Mouse (Mus musculus): Measurements from ENCODE around the gene St5. TPM values are rescaled to one million over a fixed set of nuclear protein-coding genes. Genes with fewer than 3 reads are reported as not detected.

Gene St5
- polyA plus RNA-seq, 1 experiment: 47.6 TPM

DNA sequence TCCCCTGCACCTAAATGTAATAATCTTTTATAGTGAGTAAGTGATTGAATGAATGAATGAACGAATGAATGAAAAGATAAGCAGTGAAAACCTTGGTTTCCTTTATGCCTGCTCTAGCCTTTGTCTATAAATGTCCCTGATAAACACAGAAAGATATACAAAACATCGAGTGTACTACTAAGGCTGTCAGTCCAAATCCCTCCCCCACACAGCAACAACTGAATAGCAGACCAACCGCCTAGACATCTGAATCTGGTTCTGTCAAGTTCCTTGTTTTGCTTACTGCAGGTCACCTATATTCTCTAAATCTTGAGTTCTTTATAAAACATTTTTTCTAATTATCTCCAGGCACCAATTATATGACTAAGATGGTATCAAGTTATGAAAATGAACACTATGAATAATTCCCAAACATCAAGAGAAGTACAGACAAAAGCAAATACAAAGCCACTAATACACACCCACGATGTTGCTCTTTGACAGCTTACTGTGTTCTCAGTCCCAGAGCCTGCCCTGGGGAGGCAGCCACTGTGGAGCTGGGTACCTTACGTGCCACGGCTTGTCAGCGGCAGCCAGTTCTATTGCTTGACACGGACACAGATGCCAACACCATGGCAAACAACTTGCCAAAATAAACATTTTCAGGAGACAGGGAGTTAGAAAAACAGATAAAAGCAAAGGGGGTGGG lies 141.8 kb downstream of the St5 start:
- 35% methylated on average over 8 of the region's 8 CpGs for WGBS
- Histone ChIP-seq H3K4me1 (ENCODE audit: control insufficient read depth, insufficient read depth, low read length) (peaks cover 12% of the 10 kb centered on the region), H3K4me3 (ENCODE audit: insufficient read depth, low read depth, low read length) (no peak overlapping the region), H3K36me3 (ENCODE audit: control insufficient read depth, insufficient read depth, low read length) (no peaks in the 10 kb centered on the region), H3K27ac (ENCODE audit: insufficient read depth, low read depth, low read length) (no peak overlapping the region), H3K27me3 (replicated peaks; ENCODE audit: control insufficient read depth, insufficient read depth, low read length) (no peaks in the 10 kb centered on the region)
- peak; percentile 41 for DNase-seq
- TF ChIP-seq CTCF (conservative IDR thresholded peaks at IDR 0.05; ENCODE audit: insufficient read depth, insufficient read length, low read depth, low read length) (no peak), POLR2A (IDR thresholded peaks at IDR 0.05; ENCODE audit: low read depth, low read length) (no peak)

DNA sequence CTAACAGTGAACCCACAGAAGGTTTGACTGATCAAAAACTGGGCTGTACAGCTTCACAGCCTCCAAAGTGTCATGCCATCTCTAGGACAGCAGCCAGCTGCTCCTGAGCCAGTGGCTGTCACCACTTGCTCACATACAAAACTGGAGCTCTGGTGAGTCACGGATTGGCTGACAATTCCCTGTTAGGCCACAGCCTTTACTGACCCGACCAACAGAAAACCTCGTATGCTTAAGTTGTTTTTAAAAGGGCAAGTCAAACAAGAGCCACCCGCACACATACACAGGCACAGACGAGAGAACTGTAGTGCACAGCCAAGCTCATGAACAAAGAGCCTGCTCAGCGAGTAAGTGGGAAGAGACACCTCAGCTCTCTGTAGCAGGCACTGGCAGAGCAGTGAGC lies 143.9 kb downstream of the St5 start:
- Histone ChIP-seq H3K27ac (ENCODE audit: insufficient read depth, low read depth, low read length) (no peak overlapping the region), H3K4me1 (ENCODE audit: control insufficient read depth, insufficient read depth, low read length) (peaks cover 7% of the 10 kb centered on the region), H3K27me3 (replicated peaks; ENCODE audit: control insufficient read depth, insufficient read depth, low read length) (no peaks in the 10 kb centered on the region), H3K4me3 (ENCODE audit: insufficient read depth, low read depth, low read length) (no peak overlapping the region), H3K36me3 (ENCODE audit: control insufficient read depth, insufficient read depth, low read length) (no peaks in the 10 kb centered on the region)
- WGBS: 56% methylated on average over 6 of the region's 6 CpGs
- TF ChIP-seq CTCF (conservative IDR thresholded peaks at IDR 0.05; ENCODE audit: insufficient read depth, insufficient read length, low read depth, low read length) (no peak), POLR2A (IDR thresholded peaks at IDR 0.05; ENCODE audit: low read depth, low read length) (no peak)
- no peak for DNase-seq

DNA sequence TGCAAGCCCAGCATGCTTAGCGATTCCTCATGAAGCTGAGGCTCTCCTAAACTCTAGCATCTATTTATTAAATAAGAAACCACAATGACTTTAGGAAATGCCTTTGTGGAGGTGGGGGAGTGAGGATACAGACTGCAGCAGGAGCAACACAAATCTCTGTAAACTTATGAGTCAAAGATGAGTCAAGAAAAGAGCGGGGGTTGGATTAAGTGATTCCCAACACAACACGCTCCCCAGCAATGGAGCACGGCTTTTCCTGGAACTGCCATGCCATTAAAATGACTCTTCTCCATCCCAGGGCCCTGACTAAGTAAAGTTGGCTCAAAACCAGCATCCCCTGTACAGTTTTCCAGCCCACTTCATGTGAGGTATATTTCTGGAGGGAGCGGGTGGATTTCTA lies 156.7 kb downstream of the St5 start:
- Histone ChIP-seq H3K36me3 (ENCODE audit: control insufficient read depth, insufficient read depth, low read length) (no peaks in the 10 kb centered on the region; the same call in none of the 2 replicates), H3K4me1 (ENCODE audit: control insufficient read depth, insufficient read depth, low read length) (0 out of 2 replicates have a peak, but pooled peaks cover 3% of the 10 kb centered on the region), H3K4me3 (ENCODE audit: insufficient read depth, low read depth, low read length) (no peak overlapping the region), H3K27me3 (replicated peaks; ENCODE audit: control insufficient read depth, insufficient read depth, low read length) (no peaks in the 10 kb centered on the region), H3K27ac (ENCODE audit: insufficient read depth, low read depth, low read length) (no peak overlapping the region)
- WGBS: 78% methylated on average over 5 of the region's 5 CpGs
- TF ChIP-seq POLR2A (IDR thresholded peaks at IDR 0.05; ENCODE audit: low read depth, low read length): no peak
- DNase-seq: no peak

DNA sequence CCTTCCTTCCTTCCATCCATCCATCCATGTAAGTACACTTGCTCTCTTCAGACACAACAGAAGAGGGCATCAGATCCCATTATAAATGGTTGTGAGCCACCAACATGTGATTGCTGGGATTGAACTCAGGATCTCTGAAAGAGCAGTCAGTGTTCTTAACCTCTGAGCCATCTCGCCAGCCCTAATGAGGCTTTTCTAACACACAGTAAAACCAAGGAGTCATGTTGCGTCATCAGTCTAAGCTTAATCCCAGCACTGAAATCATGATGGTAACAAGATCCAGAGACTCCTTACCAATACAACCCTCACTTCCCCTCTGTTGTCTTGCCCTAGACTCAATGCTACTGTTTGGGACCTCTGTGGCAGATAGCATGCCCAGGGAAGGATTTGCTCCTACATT lies 157.2 kb downstream of the St5 start:
- DNase-seq: no peak
- TF ChIP-seq CTCF (conservative IDR thresholded peaks at IDR 0.05; ENCODE audit: insufficient read depth, insufficient read length, low read depth, low read length): no peak
- TF ChIP-seq POLR2A (IDR thresholded peaks at IDR 0.05; ENCODE audit: low read depth, low read length): no peak
- 91% methylated on average over 2 of the region's 2 CpGs for WGBS
- Histone ChIP-seq H3K4me1 (ENCODE audit: control insufficient read depth, insufficient read depth, low read length) (0 out of 2 replicates have a peak, but pooled peaks cover 3% of the 10 kb centered on the region), H3K36me3 (ENCODE audit: control insufficient read depth, insufficient read depth, low read length) (no peaks in the 10 kb centered on the region; the same call in none of the 2 replicates), H3K27me3 (replicated peaks; ENCODE audit: control insufficient read depth, insufficient read depth, low read length) (no peaks in the 10 kb centered on the region), H3K27ac (ENCODE audit: insufficient read depth, low read depth, low read length) (no peak overlapping the region), H3K4me3 (ENCODE audit: insufficient read depth, low read depth, low read length) (no peak overlapping the region)

DNA sequence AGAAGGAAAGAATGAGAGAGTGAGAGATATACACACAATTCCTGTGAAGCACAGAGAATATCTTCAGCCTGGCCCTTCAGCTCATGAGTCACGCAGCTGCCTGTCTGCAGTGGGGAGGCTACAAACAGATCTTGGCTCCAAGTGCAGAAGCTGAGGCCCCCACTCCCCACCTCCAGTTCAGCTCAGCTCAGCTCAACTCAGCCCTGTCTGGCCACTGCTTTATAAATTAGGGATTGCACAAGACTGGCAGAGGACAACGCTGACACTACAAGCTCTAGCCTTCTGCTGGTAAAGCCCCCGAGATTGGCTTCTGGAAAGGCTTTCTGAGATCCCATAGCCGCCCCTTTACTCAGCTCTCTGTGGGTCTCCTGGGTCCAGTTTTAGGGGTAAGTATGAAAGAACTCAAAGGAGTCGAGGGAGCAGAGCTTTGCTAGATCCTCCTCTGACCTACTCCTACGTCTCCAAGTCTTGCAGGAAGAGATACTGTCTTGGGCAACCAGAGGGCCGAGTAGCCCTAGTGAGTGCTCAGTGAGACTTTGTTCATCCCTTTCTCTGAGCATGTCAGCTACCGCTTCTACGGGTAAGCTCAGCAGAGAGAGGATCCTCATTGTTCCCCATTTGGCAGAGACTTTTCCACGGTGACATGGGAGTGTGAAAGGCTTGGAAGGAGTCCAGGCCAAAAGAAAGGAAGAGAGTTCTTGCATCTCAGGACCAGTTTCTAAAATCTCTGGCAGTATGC lies 158.0 kb downstream of the St5 start:
- Histone ChIP-seq H3K4me3 (ENCODE audit: insufficient read depth, low read depth, low read length) (no peak overlapping the region), H3K27ac (ENCODE audit: insufficient read depth, low read depth, low read length) (no peak overlapping the region; the same call in 1 of the 2 replicates), H3K4me1 (ENCODE audit: control insufficient read depth, insufficient read depth, low read length) (0 out of 2 replicates have a peak, but pooled peaks cover 3% of the 10 kb centered on the region)

DNA sequence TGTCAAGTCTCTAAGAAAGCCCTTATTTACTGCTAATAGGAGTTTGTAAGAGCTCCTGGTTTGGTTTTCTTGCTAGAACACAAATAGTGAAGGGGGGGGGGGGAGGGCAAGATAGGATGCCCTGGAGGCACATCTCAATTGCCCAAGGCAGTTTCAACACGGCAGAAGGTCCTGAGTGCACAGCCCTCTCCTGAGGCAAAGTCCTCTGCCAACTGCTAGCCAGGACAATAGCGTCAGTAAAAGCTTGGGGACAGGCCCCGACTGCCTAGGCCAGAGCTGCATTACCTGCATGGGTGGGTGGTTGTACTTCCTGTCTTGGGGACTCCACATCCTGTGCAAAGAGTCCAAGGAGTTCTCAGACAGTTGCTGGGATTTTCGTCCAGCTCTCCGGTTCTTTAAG lies 158.6 kb downstream of the St5 start:
- Histone ChIP-seq H3K27ac (ENCODE audit: insufficient read depth, low read depth, low read length) (no peak overlapping the region; the same call in 1 of the 2 replicates), H3K4me3 (ENCODE audit: insufficient read depth, low read depth, low read length) (no peak overlapping the region), H3K4me1 (ENCODE audit: control insufficient read depth, insufficient read depth, low read length) (0 out of 2 replicates have a peak, but pooled peaks cover 3% of the 10 kb centered on the region), H3K36me3 (ENCODE audit: control insufficient read depth, insufficient read depth, low read length) (no peaks in the 10 kb centered on the region; the same call in none of the 2 replicates), H3K27me3 (replicated peaks; ENCODE audit: control insufficient read depth, insufficient read depth, low read length) (no peaks in the 10 kb centered on the region)
- DNase-seq: no peak
- WGBS: 64% methylated on average over 5 of the region's 5 CpGs
- TF ChIP-seq CTCF (conservative IDR thresholded peaks at IDR 0.05; ENCODE audit: insufficient read depth, insufficient read length, low read depth, low read length): no peak
- TF ChIP-seq POLR2A (IDR thresholded peaks at IDR 0.05; ENCODE audit: low read depth, low read length): no peak

More for the DNA sequence above, 158.0 kb downstream of the St5 start:
- no peak for TF ChIP-seq POLR2A (IDR thresholded peaks at IDR 0.05; ENCODE audit: low read depth, low read length)
- TF ChIP-seq CTCF (conservative IDR thresholded peaks at IDR 0.05; ENCODE audit: insufficient read depth, insufficient read length, low read depth, low read length): no peak
- no peak for DNase-seq
- WGBS: 79% methylated on average over 10 of the region's 10 CpGs
- H3K36me3 ChIP-seq (ENCODE audit: control insufficient read depth, insufficient read depth, low read length): no peaks in the 10 kb centered on the region; the same call in none of the 2 replicates
- no peaks in the 10 kb centered on the region for H3K27me3 ChIP-seq (replicated peaks; ENCODE audit: control insufficient read depth, insufficient read depth, low read length)

DNA sequence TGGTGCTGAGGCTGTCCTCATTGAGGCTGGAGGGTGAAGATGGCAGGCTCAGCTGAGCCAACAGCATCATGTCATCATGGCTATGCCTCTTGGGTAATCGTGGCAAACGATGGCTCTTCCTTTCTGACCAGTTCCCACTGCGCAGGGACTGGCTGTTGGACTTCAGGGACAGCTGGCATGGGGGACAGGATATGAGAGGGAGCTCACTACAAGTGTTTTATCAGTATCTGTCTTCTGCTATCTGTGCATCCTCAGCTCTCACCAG lies 161.1 kb downstream of the St5 start:
- H3K4me1 ChIP-seq (ENCODE audit: control insufficient read depth, insufficient read depth, low read length): 0 out of 2 replicates have a peak, but pooled peaks cover 3% of the 10 kb centered on the region
- peak overlapping the region; percentile 59 for H3K27ac ChIP-seq (ENCODE audit: insufficient read depth, low read depth, low read length)
- H3K4me3 ChIP-seq (ENCODE audit: insufficient read depth, low read depth, low read length): no peak overlapping the region
- no peaks in the 10 kb centered on the region; the same call in none of the 2 replicates for H3K36me3 ChIP-seq (ENCODE audit: control insufficient read depth, insufficient read depth, low read length)
- TF ChIP-seq CTCF (conservative IDR thresholded peaks at IDR 0.05; ENCODE audit: insufficient read depth, insufficient read length, low read depth, low read length) (no peak), POLR2A (IDR thresholded peaks at IDR 0.05; ENCODE audit: low read depth, low read length) (no peak)
- H3K27me3 ChIP-seq (replicated peaks; ENCODE audit: control insufficient read depth, insufficient read depth, low read length): no peaks in the 10 kb centered on the region
- 85% methylated on average over 3 of the region's 3 CpGs for WGBS
- no peak for DNase-seq

Measured in kidney, adult 2 months (tissue).